Mouse (Mus musculus) cerebellum, postnatal 25 days (tissue): ENCODE data around the gene Sept9.

ENCODE experiments used
- DNase-seq, 2 experiments: peaks; one replicate each; pipeline ENCODE4 v3.0.0; 2021; ENCODE audit warnings: mixed read lengths in 2 of 2

The Sept9 gene

GRCm38 (mm10) chr11:117224804-117225203 lies 25.3 kb downstream of the Sept9 start:
- DNase-seq = no peak

GRCm38 (mm10) chr11:117225531-117226213 lies 26.2 kb downstream of the Sept9 start:
- DNase-seq = peak; percentile 46 to 48

GRCm38 (mm10) chr11:117226214-117226535 lies 26.7 kb downstream of the Sept9 start:
- DNase-seq = peak; percentile 43 to 54

GRCm38 (mm10) chr11:117228139-117228538 lies 28.7 kb downstream of the Sept9 start:
- no peak for DNase-seq

GRCm38 (mm10) chr11:117231551-117231950 lies 32.1 kb downstream of the Sept9 start:
- DNase-seq = no peak

GRCm38 (mm10) chr11:117232032-117232431 lies 32.6 kb downstream of the Sept9 start:
- peak in 1 of 2 experiments; percentile 34 for DNase-seq

GRCm38 (mm10) chr11:117232886-117233458 lies 33.5 kb downstream of the Sept9 start:
- no peak for DNase-seq

GRCm38 (mm10) chr11:117233818-117234217 lies 34.4 kb downstream of the Sept9 start:
- DNase-seq = no peak

- peak; percentile 33 to 61 for DNase-seq
These were observed 35.8 kb downstream of the Sept9 start for GRCm38 (mm10) chr11:117235086-117235897.

GRCm38 (mm10) chr11:117235898-117236459 lies 36.5 kb downstream of the Sept9 start:
- peak in 1 of 2 experiments; percentile 25 for DNase-seq

GRCm38 (mm10) chr11:117238169-117238568 lies 38.7 kb downstream of the Sept9 start:
- DNase-seq = peak; percentile 93 to 94

- no peak for DNase-seq
These were observed 40.2 kb downstream of the Sept9 start for GRCm38 (mm10) chr11:117239617-117240016.

- no peak for DNase-seq
These were observed 40.9 kb downstream of the Sept9 start for GRCm38 (mm10) chr11:117240322-117240721.

GRCm38 (mm10) chr11:117240861-117241738 lies 41.6 kb downstream of the Sept9 start:
- DNase-seq = no peak

- no peak for DNase-seq
These were observed 43.1 kb downstream of the Sept9 start for GRCm38 (mm10) chr11:117242339-117243084.

- DNase-seq = no peak
These were observed 44.3 kb downstream of the Sept9 start for GRCm38 (mm10) chr11:117243536-117244290.

- no peak for DNase-seq
These were observed 45.7 kb downstream of the Sept9 start for GRCm38 (mm10) chr11:117245041-117245725.

- no peak for DNase-seq
These were observed 46.4 kb downstream of the Sept9 start for GRCm38 (mm10) chr11:117245846-117246245.

GRCm38 (mm10) chr11:117246286-117246685 lies 46.8 kb downstream of the Sept9 start:
- DNase-seq = no peak

GRCm38 (mm10) chr11:117246981-117247431 lies 47.5 kb downstream of the Sept9 start:
- DNase-seq = no peak
